Mouse (Mus musculus) limb, embryonic 15.5 days (tissue): Measurements from ENCODE around the gene Foxj2. TPM values are rescaled to one million over a fixed set of nuclear protein-coding genes. Genes with fewer than 3 reads are reported as not detected.

Source experiments
- ATAC-seq: fragments of 200-750 bp; cut with Nextera tagmentation; 2 replicates; pipeline ENCODE4 v1.8.0; 2017; ENCODE audit warnings: low read depth, moderate TSS enrichment; ENCODE audit not compliant: insufficient number of reproducible peaks, low FRiP score, low TSS enrichment
- H3K27ac ChIP-seq: fragments of 300-500 bp; sonication (generic); 2 replicates; pipeline ENCODE4 v1.5.1; 2015; ENCODE audit warnings: moderate library complexity, mild to moderate bottlenecking, inconsistent platforms
- H3K27me3 ChIP-seq: fragments of 300-500 bp; sonication (generic); 2 replicates; pipeline ENCODE4 v1.6.1; 2015; ENCODE audit warnings: inconsistent platforms
- H3K36me3 ChIP-seq: fragments of 300-500 bp; sonication (generic); 2 replicates; pipeline ENCODE4 v1.6.1; 2015; ENCODE audit warnings: inconsistent platforms
- H3K4me1 ChIP-seq: fragments of 300-500 bp; sonication (generic); 2 replicates; pipeline ENCODE4 v1.6.1; 2015; ENCODE audit warnings: inconsistent platforms
- H3K4me2 ChIP-seq: fragments of 300-500 bp; sonication (generic); 2 replicates; pipeline ENCODE4 v1.6.1; 2015; ENCODE audit warnings: mild to moderate bottlenecking, inconsistent platforms
- H3K4me3 ChIP-seq: fragments of 300-500 bp; sonication (generic); 2 replicates; pipeline ENCODE4 v1.5.1; 2015; ENCODE audit warnings: mild to moderate bottlenecking, inconsistent platforms
- H3K9ac ChIP-seq: fragments of 300-500 bp; sonication (generic); 2 replicates; pipeline ENCODE4 v1.6.1; 2015; ENCODE audit warnings: inconsistent platforms
- H3K9me3 ChIP-seq: fragments of 300-500 bp; sonication (generic); 2 replicates; pipeline ENCODE4 v1.6.1; 2016; ENCODE audit warnings: inconsistent platforms
- WGBS: fragments of 180-500 bp; shearing (Covaris S2); methylation state at CpG from one replicate; pipeline ENCODE4 v1.1.7; 2015; 5-methylcytosine and 5-hydroxymethylcytosine counted together
- polyA plus RNA-seq: library from polyadenylated mRNA; unstranded; fragments of >200 nt; fragmentation: Nextera tagmentation; extraction: Ambion mirVana; gene quantifications from 2 replicates; pipeline ENCODE4 v1.2.1, GENCODE M21; 2015

Foxj2 gene
- polyA plus RNA-seq, 1 experiment from 2014 or later: 7.1 TPM

DNA sequence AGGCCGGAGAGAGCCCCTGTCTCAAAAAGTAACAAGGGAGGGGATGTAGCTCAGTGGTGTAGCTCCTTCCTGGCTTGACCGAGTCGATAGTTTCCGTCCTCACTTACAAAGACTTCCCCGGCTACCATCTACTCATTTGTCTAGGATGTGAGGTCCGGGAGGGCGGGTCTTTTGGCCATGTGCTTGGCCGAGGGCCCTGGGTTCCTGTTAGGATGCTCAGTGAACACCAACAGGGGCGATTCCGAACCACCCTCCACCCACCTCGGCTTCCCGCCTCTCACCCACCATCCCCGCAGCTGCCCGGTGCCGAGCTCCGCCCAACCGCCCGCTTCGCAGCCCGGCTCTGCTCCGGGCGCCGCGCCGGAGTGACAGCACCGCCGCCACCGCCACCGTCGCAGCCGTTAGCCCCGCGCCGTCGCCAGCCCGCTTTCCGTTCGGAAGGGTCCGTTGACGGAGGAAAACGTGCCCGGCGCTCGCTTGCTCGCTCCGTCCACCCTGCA, 18.4 kb upstream of the Foxj2 start, which contains the start of gene Slc2a3:
Gene Slc2a3 (minus strand): TSS at position 340 of the 500 bp plus-strand sequence.
- Histone ChIP-seq H3K27ac (peak within 1 kb of the TSS; percentile 40), H3K4me2 (peak within 1 kb of the TSS; percentile 87), H3K4me1 (peaks cover 15% of the 10 kb centered on the region), H3K27me3 (no peaks in the 10 kb centered on the region), H3K36me3 (no peaks in the 10 kb centered on the region), H3K4me3 (peak within 1 kb of the TSS; percentile 51), H3K9me3 (no peaks in the 10 kb centered on the region), H3K9ac (peak within 1 kb of the TSS; percentile 55)
- peak; percentile 70 for ATAC-seq
- 1% methylated on average over 45 of the region's 46 CpGs for WGBS

DNA sequence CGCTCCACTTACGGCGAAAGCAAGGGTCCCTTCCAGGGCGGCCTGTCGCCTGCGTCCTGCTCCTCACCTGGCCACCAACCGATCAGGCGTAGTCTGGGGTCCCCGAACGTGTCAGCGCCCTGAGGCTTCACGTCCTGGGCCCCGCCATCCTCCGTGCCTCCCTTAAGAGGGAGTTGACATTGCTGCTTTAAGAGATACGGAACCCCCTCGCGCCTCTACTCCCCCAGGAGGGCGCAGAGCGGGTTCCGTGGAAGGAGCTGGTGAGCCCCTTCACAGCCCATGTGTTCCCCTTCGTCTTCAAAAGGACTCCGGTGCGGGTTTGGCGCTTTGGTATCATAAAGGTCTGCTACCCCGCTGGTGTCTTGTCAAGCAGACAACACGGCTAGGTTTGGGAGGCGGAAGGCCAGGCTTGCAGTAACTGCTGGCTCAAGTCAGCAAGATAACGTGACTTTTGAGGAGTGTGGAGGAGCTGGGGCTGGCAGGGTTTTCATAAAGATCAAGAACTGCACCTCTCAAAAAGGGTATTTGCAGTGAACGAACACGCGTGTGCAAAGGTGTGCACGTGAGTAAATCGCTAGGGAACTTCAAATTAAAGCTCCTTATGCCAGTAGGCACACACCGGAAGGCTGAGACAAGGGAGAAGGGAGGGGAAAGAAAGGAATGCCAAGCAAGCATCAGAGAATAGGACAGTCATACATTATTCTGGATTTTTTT, 17.8 kb upstream of the Foxj2 start:
- Histone ChIP-seq H3K4me1 (peaks cover 15% of the 10 kb centered on the region), H3K27ac (peak overlapping the region; percentile 40), H3K27me3 (no peaks in the 10 kb centered on the region), H3K4me3 (peak overlapping the region; percentile 51), H3K4me2 (peak overlapping the region; percentile 87), H3K9me3 (no peaks in the 10 kb centered on the region), H3K36me3 (no peaks in the 10 kb centered on the region), H3K9ac (peak overlapping the region; percentile 55)
- ATAC-seq: no peak
- WGBS: 2% methylated on average over 34 of the region's 34 CpGs

DNA sequence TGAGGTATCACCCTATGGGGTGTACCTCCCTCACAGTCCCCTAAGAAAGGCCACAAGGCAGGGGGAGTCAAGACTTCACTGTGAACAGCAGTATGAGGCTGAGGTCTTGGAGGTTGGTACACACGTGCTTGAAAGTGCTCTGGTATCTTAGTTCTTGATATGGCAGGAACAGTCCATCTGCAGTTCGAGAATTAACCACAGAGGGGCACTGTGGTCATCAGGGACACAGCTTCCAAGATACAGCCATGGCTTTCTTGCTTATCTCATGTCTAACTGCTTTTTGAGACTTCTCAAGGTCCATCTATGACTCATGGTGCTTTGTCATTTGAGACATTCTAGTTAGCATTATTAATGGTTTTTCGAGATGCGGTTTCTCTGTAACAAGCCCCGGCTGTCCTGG, 15.3 kb upstream of the Foxj2 start:
- H3K27me3 ChIP-seq: no peaks in the 10 kb centered on the region

DNA sequence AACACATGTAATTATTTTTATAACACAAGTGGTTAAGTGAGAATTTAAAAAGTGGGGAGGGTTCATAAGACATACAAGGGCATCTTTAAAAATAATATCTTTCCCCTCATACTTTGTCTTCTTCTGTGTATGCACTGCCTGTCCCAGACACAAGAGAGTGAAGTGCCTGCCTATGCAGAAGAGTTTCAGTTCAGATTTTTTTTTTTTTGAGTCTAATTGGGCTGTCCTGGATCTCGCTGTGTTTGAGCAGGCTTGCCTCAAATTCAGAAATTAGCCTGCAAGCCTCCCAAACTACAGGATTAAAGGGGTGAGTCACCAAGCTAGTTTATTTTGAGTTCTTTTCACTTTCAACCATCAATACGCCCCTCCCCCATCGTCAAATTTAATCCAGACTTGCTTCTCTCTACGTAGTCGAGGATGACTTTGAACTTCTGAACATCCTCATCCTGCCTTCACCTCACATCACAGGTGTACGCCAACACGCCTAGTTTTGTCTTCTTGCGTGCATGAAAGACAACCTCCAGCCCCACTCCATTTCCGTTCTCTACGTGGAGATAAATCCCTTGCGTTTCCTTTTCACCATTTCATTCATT, 9.6 kb upstream of the Foxj2 start:
- Histone ChIP-seq H3K4me2 (peak overlapping the region; percentile 66), H3K9ac (peak overlapping the region; percentile 31; the same call in 1 of the 2 replicates), H3K27ac (peak overlapping the region; percentile 100), H3K27me3 (no peaks in the 10 kb centered on the region), H3K9me3 (no peaks in the 10 kb centered on the region), H3K4me3 (peak overlapping the region; percentile 66), H3K4me1 (peaks cover 11% of the 10 kb centered on the region), H3K36me3 (no peaks in the 10 kb centered on the region)
- ATAC-seq: no peak
- WGBS: under 1% methylated on average over 11 of the region's 11 CpGs

More for the DNA sequence above, 15.3 kb upstream of the Foxj2 start:
- no peak for ATAC-seq
- H3K27ac ChIP-seq: no peak overlapping the region
- H3K9me3 ChIP-seq: no peaks in the 10 kb centered on the region
- H3K36me3 ChIP-seq: no peaks in the 10 kb centered on the region
- no peak overlapping the region for H3K4me3 ChIP-seq
- H3K4me2 ChIP-seq: no peak overlapping the region
- 18% methylated on average over 5 of the region's 5 CpGs for whole genome bisulfite sequencing
- H3K4me1 ChIP-seq: peaks cover 15% of the 10 kb centered on the region
- no peak overlapping the region for H3K9ac ChIP-seq

DNA sequence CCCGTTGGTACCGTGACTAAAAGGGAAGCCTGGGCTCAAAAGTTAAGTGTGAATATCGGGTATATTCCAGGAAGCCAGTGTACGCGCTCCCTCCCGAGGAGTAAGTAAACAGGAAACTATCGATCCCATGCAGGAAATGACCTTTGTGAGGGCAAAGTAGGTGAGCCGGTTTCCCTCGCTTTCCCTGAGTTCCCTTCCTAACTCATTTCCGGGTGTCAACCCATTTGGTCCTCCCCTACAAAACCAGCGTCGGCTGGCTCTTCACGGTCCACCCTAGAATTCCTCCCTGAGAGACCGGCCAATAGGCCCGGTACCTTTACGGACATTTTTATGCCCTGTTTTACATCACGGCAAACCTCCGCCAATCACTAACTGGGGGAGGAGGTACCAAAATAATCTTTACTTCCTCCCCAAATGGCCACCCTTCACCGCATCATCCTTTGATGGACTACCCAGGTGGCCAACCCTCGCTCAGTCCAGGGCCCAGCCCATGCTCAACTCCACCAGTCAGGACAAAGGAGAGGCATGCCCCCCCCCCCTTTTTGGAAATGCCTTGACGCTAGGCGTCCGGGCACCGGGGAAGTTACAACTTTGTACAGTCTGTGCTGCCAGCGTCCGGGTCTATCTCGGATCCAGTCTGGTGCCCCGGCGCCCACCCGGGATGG, 9.0 kb upstream of the Foxj2 start:
- Histone ChIP-seq H3K4me2 (peak overlapping the region; percentile 66), H3K4me1 (peaks cover 11% of the 10 kb centered on the region), H3K9ac (peak overlapping the region; percentile 70), H3K27me3 (no peaks in the 10 kb centered on the region), H3K4me3 (peak overlapping the region; percentile 66), H3K36me3 (no peaks in the 10 kb centered on the region), H3K9me3 (no peaks in the 10 kb centered on the region), H3K27ac (peak overlapping the region; percentile 100)
- peak; percentile 100 for ATAC-seq
- under 1% methylated on average over 30 of the region's 30 CpGs for WGBS

DNA sequence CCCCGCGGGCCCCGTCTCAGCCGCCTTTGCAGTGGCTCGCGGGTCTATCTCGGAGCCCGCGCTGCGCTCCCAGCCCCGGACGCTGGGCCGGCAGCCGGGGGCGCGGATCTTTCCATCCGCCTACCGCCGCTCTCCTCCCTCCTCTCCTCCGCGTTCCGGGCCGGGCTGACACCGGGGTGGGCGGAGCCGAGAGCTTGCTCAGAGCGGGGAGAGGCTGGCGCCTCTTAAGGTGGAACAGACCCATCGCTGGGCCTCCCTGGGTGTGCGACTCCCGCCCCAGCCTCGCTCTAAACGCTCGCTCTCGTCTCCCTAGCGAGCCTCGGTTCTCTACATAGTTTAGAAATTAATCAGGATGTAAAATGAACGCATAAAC, 8.4 kb upstream of the Foxj2 start:
- ATAC-seq: peak; percentile 93
- H3K9me3 ChIP-seq: no peaks in the 10 kb centered on the region
- H3K9ac ChIP-seq: peak overlapping the region; percentile 70
- H3K4me2 ChIP-seq: peak overlapping the region; percentile 66
- WGBS: under 1% methylated on average over 38 of the region's 38 CpGs
- H3K4me3 ChIP-seq: peak overlapping the region; percentile 66
- H3K4me1 ChIP-seq: peaks cover 11% of the 10 kb centered on the region
- peak overlapping the region; percentile 100 for H3K27ac ChIP-seq
- no peaks in the 10 kb centered on the region for H3K27me3 ChIP-seq
- no peaks in the 10 kb centered on the region for H3K36me3 ChIP-seq

DNA sequence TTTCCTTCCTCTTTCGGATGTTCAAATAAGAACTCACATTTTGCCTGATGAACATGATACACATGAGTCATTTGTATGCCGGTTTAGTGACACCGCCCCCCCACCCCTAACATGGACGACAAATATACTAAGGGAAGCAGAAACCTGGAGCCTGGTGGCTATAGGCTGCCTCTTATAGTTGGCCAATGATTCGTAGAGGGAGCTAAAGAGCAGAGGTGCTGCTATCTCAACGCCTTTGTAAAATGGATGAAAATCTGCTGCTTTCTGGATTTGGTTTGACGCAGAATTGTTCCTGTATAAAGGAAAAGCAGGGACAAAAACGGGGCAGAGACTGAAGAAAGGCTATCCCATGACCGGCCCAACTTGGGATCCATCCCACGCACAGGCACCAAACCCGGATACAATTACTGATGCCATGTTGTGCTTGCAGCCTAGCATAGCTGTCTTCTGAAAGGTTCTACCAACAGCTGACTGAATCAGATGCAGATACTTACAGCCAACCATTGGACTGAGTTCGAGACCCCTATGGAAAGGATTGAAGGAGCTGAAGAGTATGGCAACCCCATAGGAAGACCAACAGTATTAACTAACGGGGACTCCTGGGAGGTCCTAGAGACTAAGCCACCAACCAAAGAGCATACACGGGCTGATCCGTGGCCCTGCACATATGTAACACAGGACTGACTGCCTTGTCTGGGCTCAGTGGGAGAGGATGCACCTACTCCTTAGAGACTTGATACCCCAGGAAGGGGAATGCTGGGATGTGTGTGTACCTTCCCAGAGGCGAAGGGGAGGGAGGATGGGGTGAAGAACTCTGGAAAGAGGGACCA, 7.7 kb upstream of the Foxj2 start:
- no peaks in the 10 kb centered on the region for H3K9me3 ChIP-seq
- H3K36me3 ChIP-seq: no peaks in the 10 kb centered on the region
- ATAC-seq: no peak
- no peak overlapping the region for H3K9ac ChIP-seq
- H3K27ac ChIP-seq: peak overlapping the region; percentile 100
- no peaks in the 10 kb centered on the region for H3K27me3 ChIP-seq
- H3K4me3 ChIP-seq: peak overlapping the region; percentile 66
- H3K4me2 ChIP-seq: peak overlapping the region; percentile 66
- 28% methylated on average over 16 of the region's 16 CpGs for WGBS
- H3K4me1 ChIP-seq: peaks cover 11% of the 10 kb centered on the region

DNA sequence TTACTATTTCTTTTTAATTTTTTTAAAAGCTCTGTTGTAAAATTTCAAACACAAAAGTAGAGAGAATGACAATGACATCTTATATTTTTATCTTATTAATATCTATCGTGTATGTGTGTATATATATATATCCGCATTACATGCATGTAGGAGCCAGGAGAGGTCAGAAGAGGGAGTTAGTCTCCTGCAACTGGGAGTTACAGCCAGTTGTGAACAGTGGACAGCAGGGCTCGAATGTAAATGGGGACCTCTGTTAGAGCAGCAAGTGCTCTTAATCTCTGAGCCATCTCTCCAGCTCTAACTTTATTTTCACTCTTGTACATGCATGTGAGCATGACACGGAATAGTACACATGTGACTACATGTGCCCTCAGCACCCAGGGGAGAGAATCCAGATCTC, 7.0 kb upstream of the Foxj2 start:
- no peak for ATAC-seq
- Histone ChIP-seq H3K4me1 (peaks cover 11% of the 10 kb centered on the region), H3K27me3 (no peaks in the 10 kb centered on the region), H3K9ac (no peak overlapping the region), H3K4me2 (no peak overlapping the region), H3K36me3 (no peaks in the 10 kb centered on the region), H3K4me3 (no peak overlapping the region), H3K9me3 (no peaks in the 10 kb centered on the region), H3K27ac (no peak overlapping the region)
- WGBS: 83% methylated on average over 4 of the region's 4 CpGs

DNA sequence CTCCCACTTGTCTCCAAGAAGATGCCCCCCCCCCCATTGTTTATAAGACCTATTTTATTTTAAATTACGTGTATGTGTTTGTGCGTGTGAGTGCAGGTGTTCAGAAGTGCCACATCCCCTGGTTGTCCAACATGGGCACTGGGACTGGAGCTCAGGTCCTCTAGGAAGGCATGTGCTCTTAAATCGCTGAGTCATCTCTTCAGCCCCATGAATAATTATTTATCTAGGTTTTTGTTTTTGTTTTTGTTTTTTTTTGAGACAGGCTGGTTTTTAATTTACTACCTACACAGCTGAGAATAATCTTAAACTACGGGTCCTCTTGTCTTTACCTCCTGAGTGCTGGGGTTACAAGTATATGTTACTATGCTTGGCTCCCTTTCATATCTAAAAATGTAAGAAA, 6.1 kb upstream of the Foxj2 start:
- Histone ChIP-seq H3K36me3 (no peaks in the 10 kb centered on the region), H3K27me3 (no peaks in the 10 kb centered on the region), H3K4me2 (no peak overlapping the region), H3K9me3 (no peaks in the 10 kb centered on the region), H3K4me1 (peaks cover 11% of the 10 kb centered on the region), H3K9ac (no peak overlapping the region), H3K4me3 (no peak overlapping the region), H3K27ac (no peak overlapping the region)
- WGBS: 86% methylated on average over 4 of the region's 4 CpGs
- no peak for ATAC-seq

DNA sequence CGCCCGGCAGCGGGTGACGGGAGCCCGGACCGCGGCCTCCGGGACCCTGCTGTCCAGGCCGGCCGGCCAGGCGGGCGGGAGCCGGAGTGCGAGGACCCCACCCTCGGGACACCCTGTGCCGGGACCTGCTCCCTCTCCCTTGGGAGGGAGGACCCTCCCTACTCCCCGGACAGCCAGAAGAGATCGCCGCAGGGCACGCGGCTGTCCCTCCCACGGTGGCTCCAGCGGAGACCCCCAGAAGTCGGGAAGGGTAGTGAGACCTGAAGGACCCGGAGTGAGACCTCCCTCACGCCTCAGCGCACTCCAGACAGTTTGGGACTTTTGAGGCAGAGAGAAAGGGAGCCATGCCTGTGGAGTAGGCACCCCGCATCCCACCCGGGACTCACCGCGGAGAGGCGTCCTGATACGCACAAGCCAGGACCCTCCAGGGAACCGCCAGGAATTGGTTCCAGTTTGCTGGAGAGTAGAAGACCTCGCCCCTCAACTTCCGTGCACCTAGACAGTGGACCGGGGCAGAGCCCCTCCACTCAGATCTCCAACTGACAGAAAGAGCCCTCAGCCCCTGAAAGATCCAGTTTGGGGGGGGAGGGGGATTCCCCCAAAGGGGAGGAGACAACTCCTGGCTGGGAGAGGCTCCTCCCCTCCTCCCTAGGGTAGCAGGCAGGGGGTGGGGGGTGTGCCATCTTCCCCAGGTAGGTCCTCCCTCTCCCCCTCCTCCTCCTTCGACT, 521 bp downstream of the Foxj2 start:
- ATAC-seq: peak; percentile 38
- peak overlapping the region; percentile 96 for H3K9ac ChIP-seq
- no peaks in the 10 kb centered on the region for H3K27me3 ChIP-seq
- peaks cover 38% of the 10 kb centered on the region for H3K4me1 ChIP-seq
- WGBS: under 1% methylated on average over 37 of the region's 38 CpGs
- H3K4me3 ChIP-seq: peak overlapping the region; percentile 92
- no peaks in the 10 kb centered on the region for H3K9me3 ChIP-seq
- no peaks in the 10 kb centered on the region for H3K36me3 ChIP-seq
- peak overlapping the region; percentile 82 for H3K27ac ChIP-seq
- H3K4me2 ChIP-seq: peak overlapping the region; percentile 77
